Mouse (Mus musculus) liver, embryonic 16.5 days (tissue): ENCODE results near the gene Ddhd1. TPM values are rescaled to one million over a fixed set of nuclear protein-coding genes. Genes with fewer than 3 reads are reported as not detected.

Source experiments
- ATAC-seq: fragments of 200-750 bp; cut with Nextera tagmentation; 2 replicates; pipeline ENCODE4 v1.8.0; 2017; ENCODE audit warnings: low read depth, mild to moderate bottlenecking, moderate number of reproducible peaks, moderate library complexity
- H3K27ac ChIP-seq: fragments of 300-500 bp; sonication (generic); 2 replicates; pipeline ENCODE4 v1.5.1; 2014; ENCODE audit warnings: mild to moderate bottlenecking, low read length
- H3K27me3 ChIP-seq: fragments of 300-500 bp; sonication (generic); 2 replicates; pipeline ENCODE4 v1.6.1; 2014; ENCODE audit warnings: low read depth, low read length, mixed read lengths; ENCODE audit not compliant: control insufficient read depth, insufficient read depth
- H3K36me3 ChIP-seq: fragments of 300-500 bp; sonication (generic); 2 replicates; pipeline ENCODE4 v1.6.1; 2014; ENCODE audit warnings: mild to moderate bottlenecking; ENCODE audit not compliant: control insufficient read depth, insufficient read depth
- H3K4me1 ChIP-seq: fragments of 300-500 bp; sonication (generic); 2 replicates; pipeline ENCODE4 v1.6.1; 2014; ENCODE audit warnings: low read depth, low read length, mixed read lengths; ENCODE audit not compliant: control insufficient read depth
- H3K4me2 ChIP-seq: fragments of 300-500 bp; sonication (generic); 2 replicates; pipeline ENCODE4 v1.6.1; 2014; ENCODE audit warnings: low read depth, low read length, mixed read lengths
- H3K4me3 ChIP-seq: fragments of 300-500 bp; sonication (generic); 2 replicates; pipeline ENCODE4 v1.5.1; 2014; ENCODE audit warnings: low read depth, mild to moderate bottlenecking, low read length
- H3K9ac ChIP-seq: fragments of 300-500 bp; sonication (generic); 2 replicates; pipeline ENCODE4 v1.6.1; 2014; ENCODE audit warnings: low read depth, low read length
- H3K9me3 ChIP-seq: fragments of 300-500 bp; sonication (generic); replicated peaks from 2 replicates; pipeline ENCODE4 v1.6.1; 2016; ENCODE audit warnings: low read length; ENCODE audit not compliant: control insufficient read depth
- WGBS: fragments of 180-500 bp; shearing (Covaris S2); extraction: QIAGEN DNeasy Blood & Tissue Kit; methylation state at CpG from one replicate; pipeline ENCODE4 v1.1.7; 2014; ENCODE audit not compliant: insufficient replicate concordance; 5-methylcytosine and 5-hydroxymethylcytosine counted together
- polyA plus RNA-seq: library from polyadenylated mRNA; unstranded; fragments of >200 nt; fragmentation: Nextera tagmentation; extraction: Ambion mirVana; gene quantifications from 2 replicates; pipeline ENCODE4 v1.2.1, GENCODE M21; 2015

The Ddhd1 gene
- polyA plus RNA-seq, 1 experiment from 2014 or later, result 6.6 TPM

GRCm38 (mm10) chr14:45638717-45639116, 19.2 kb downstream of the Ddhd1 start:
- Histone ChIP-seq H3K27me3 (no peaks in the 10 kb centered on the region), H3K36me3 (no peaks in the 10 kb centered on the region), H3K4me2 (no peak overlapping the region), H3K9ac (no peak overlapping the region), H3K9me3 (no peaks in the 10 kb centered on the region), H3K27ac (no peak overlapping the region), H3K4me3 (no peak overlapping the region), H3K4me1 (no peaks in the 10 kb centered on the region)
- 61% methylated on average over 5 of the region's 5 CpGs for WGBS
- 0 out of 2 replicates have a peak, but pooled peaks have one; percentile 50 for ATAC-seq

DNA sequence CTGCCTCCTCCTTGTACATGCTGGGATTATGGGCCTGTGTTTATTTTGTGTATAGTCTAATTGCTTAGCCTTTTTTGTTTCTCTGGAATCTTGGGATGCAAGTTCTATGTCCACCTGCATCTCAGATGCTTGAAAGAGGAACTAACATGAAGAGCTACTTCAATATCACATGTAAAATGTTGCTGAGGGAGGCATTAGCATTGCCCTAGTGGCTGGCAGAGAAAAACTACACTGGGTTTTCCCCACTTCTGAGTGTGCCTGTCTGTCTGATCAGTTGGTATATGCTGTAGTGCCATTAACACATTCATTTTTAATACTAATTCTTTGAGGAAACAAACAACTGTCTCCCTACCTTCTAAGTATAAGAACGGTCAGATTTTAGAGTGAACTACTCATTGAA, 22.4 kb downstream of the Ddhd1 start:
- Histone ChIP-seq H3K4me2 (no peak overlapping the region), H3K9me3 (no peaks in the 10 kb centered on the region), H3K4me1 (peaks cover 3% of the 10 kb centered on the region), H3K27ac (no peak overlapping the region), H3K27me3 (no peaks in the 10 kb centered on the region), H3K36me3 (no peaks in the 10 kb centered on the region), H3K9ac (no peak overlapping the region), H3K4me3 (no peak overlapping the region)
- WGBS, result 89% methylated on average over 1 of the region's 1 CpGs
- no peak for ATAC-seq

GRCm38 (mm10) chr14:45632756-45633537, 25.0 kb downstream of the Ddhd1 start:
- H3K4me3 ChIP-seq, result no peak overlapping the region

GRCm38 (mm10) chr14:45630544-45630943, 27.4 kb downstream of the Ddhd1 start:
- Histone ChIP-seq H3K9ac (no peak overlapping the region), H3K36me3 (no peaks in the 10 kb centered on the region), H3K4me3 (no peak overlapping the region), H3K27me3 (no peaks in the 10 kb centered on the region), H3K4me2 (no peak overlapping the region), H3K9me3 (no peaks in the 10 kb centered on the region), H3K4me1 (peaks cover 4% of the 10 kb centered on the region), H3K27ac (no peak overlapping the region)
- 29% methylated on average over 5 of the region's 5 CpGs for WGBS
- peak; percentile 58 for ATAC-seq

More at GRCm38 (mm10) chr14:45632756-45633537, 25.0 kb downstream of the Ddhd1 start:
- Histone ChIP-seq H3K4me2 (no peak overlapping the region), H3K36me3 (no peaks in the 10 kb centered on the region), H3K4me1 (peaks cover 4% of the 10 kb centered on the region), H3K27ac (no peak overlapping the region), H3K27me3 (no peaks in the 10 kb centered on the region), H3K9me3 (no peaks in the 10 kb centered on the region), H3K9ac (no peak overlapping the region)
- WGBS, result 75% methylated on average over 4 of the region's 4 CpGs
- ATAC-seq, result no peak

- Histone ChIP-seq H3K27ac (no peak overlapping the region), H3K4me3 (no peak overlapping the region), H3K4me1 (peaks cover 4% of the 10 kb centered on the region), H3K4me2 (no peak overlapping the region), H3K36me3 (no peaks in the 10 kb centered on the region), H3K9me3 (no peaks in the 10 kb centered on the region), H3K9ac (no peak overlapping the region), H3K27me3 (no peaks in the 10 kb centered on the region)
- no peak for ATAC-seq
- WGBS, result 37% methylated on average over 1 of the region's 1 CpGs
Observed at GRCm38 (mm10) chr14:45629938-45630337, 28.0 kb downstream of the Ddhd1 start.

- Histone ChIP-seq H3K4me1 (no peaks in the 10 kb centered on the region), H3K9me3 (no peaks in the 10 kb centered on the region), H3K36me3 (peaks cover 38% of the 10 kb centered on the region), H3K9ac (no peak overlapping the region), H3K4me2 (no peak overlapping the region), H3K27me3 (no peaks in the 10 kb centered on the region), H3K4me3 (no peak overlapping the region), H3K27ac (no peak overlapping the region)
- ATAC-seq, result no peak
- WGBS, result 84% methylated on average over 6 of the region's 6 CpGs
Observed at GRCm38 (mm10) chr14:45618351-45618750, 39.6 kb downstream of the Ddhd1 start.

- WGBS, result 91% methylated on average over 5 of the region's 5 CpGs
- Histone ChIP-seq H3K27me3 (no peaks in the 10 kb centered on the region), H3K4me2 (no peak overlapping the region), H3K4me1 (no peaks in the 10 kb centered on the region), H3K36me3 (peaks cover 48% of the 10 kb centered on the region), H3K27ac (no peak overlapping the region), H3K9ac (no peak overlapping the region), H3K4me3 (no peak overlapping the region), H3K9me3 (no peaks in the 10 kb centered on the region)
- no peak for ATAC-seq
Observed at GRCm38 (mm10) chr14:45616526-45616925, 41.4 kb downstream of the Ddhd1 start.

- Histone ChIP-seq H3K36me3 (peaks cover 48% of the 10 kb centered on the region), H3K4me3 (no peak overlapping the region), H3K9ac (no peak overlapping the region), H3K4me2 (no peak overlapping the region), H3K27ac (no peak overlapping the region), H3K9me3 (no peaks in the 10 kb centered on the region), H3K27me3 (no peaks in the 10 kb centered on the region), H3K4me1 (no peaks in the 10 kb centered on the region; the same call in 1 of the 2 replicates)
- 98% methylated on average over 2 of the region's 2 CpGs for WGBS
- ATAC-seq, result no peak
Observed at GRCm38 (mm10) chr14:45615776-45616175, 42.2 kb downstream of the Ddhd1 start.

GRCm38 (mm10) chr14:45614822-45615221, 43.1 kb downstream of the Ddhd1 start:
- H3K27me3 ChIP-seq, result no peaks in the 10 kb centered on the region

More at GRCm38 (mm10) chr14:45614822-45615221, 43.1 kb downstream of the Ddhd1 start:
- 73% methylated on average over 4 of the region's 4 CpGs for WGBS
- Histone ChIP-seq H3K4me3 (no peak overlapping the region), H3K36me3 (peaks cover 53% of the 10 kb centered on the region), H3K9ac (no peak overlapping the region), H3K4me2 (no peak overlapping the region), H3K27ac (no peak overlapping the region), H3K4me1 (no peaks in the 10 kb centered on the region; the same call in 1 of the 2 replicates), H3K9me3 (no peaks in the 10 kb centered on the region)
- no peak for ATAC-seq
